Mouse (Mus musculus) lung, postnatal 0 days (tissue): ENCODE measurements at regions not wholly inside any gene's neighbourhood (a gene's known extent, or its start where the extent isn't known, plus 50 kb on each side); places are given as distances from the start of the nearest gene placed in this dataset.

Experiments
- CTCF ChIP-seq: IDR thresholded peaks from 2 replicates; pipeline ENCODE4 v1.5.1; 2016; ENCODE audit warnings: antibody characterized with exemption, mild to moderate bottlenecking
- EP300 ChIP-seq: IDR thresholded peaks from 2 replicates; pipeline ENCODE4 v1.6.1; 2016; ENCODE audit warnings: antibody characterized with exemption, mild to moderate bottlenecking, control low read depth

GRCm38 (mm10) chr15:10076061-10076400, 101.0 kb upstream of the Prlr start:
- no peak for TF ChIP-seq CTCF
- no peak for TF ChIP-seq EP300
